Mouse (Mus musculus): ENCODE data around the gene Ralgds.

The Ralgds gene

DNA sequence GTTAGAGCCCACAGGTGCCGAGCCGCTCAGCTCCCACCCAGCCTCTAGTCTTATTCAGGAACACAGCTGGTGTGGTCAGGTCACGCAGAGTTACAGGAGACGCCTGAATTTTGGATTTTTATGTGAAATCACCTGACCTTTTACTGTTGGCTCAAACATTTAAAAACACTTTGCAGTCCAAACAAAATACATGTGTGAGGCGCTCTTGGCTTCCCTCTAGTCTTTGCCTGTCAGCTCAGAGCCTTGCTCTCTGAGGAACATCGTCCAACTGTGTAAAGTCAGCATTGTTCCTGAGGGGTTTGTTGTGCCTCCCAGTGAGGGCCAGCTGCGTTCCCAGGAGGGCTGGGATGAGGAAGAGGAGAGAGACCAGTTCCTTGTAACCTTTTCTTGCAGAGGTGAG is 17.4 kb downstream of the Ralgds start:
- in situ Hi-C loops (cut with MboI, MseI): no loop called here

DNA sequence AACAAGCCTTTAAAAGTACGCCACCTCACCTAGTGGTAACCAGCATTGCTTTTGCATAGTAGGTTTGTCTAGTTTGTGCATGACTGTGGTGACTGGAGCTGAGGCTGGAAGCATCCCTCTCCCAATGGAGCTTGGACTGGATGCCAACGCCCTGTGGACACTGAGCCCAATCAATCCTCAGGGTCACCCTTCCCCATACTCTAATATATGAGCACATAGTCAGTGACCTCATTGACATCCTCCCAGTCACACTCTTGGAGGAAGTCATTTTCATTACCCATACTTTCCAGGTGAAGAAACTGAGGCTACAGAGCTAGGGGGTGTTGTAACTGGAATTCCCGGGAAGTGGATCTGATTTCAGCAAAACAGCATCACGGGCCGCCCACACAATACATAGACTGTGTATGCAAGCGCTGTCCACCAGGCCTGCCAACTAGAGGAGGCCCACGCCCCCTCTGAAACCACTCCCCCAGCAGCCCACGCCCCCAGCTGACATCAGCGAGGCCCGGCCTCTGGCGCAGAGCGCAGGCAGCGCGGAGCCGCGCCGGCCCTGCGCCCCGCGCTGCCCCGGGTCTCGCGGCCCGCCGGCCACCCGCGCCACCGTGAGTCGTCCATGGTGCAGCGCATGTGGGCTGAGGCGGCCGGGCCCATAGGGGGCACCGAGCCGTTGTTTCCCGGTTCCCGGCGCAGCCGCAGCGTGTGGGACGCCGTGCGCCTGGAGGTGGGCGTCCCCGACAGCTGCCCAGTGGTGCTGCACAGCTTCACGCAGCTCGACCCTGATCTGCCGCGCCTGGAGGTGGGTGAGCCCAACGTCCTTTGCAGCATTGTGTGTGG is 20.2 kb downstream of the Ralgds start:
- in situ Hi-C loops (cut with MboI, MseI): no loop called here

- in situ Hi-C loops (cut with MboI, MseI): no loop called here
Measured at GRCm38 (mm10) chr2:28533901-28534435, 21.0 kb downstream of the Ralgds start.

GRCm38 (mm10) chr2:28534436-28535262 is 21.7 kb downstream of the Ralgds start:
- in situ Hi-C loops (cut with MboI, MseI): no loop called here

GRCm38 (mm10) chr2:28535263-28535540 is 22.3 kb downstream of the Ralgds start:
- in situ Hi-C loops (cut with MboI, MseI): no loop called here

DNA sequence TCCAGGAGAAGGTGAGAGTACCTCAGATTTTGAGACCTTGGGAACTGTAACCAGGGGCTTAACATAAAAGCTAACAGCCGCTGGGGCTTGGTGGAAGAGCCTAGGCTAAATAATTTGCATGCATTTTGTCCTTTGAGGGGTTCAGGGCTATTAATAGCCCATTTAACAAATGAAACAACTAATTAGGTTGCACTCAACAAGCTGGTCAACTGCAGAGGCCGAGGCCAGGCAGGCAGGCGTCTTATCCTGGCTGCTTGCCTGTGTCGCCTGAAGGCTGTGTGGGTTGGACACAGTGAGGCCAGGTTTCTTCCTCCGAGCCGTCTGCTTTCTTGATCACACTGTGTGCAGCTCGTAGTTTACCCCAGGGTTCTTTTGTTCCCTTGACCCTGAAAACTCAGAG is 22.7 kb downstream of the Ralgds start:
- in situ Hi-C loops (cut with MboI, MseI): no loop called here

DNA sequence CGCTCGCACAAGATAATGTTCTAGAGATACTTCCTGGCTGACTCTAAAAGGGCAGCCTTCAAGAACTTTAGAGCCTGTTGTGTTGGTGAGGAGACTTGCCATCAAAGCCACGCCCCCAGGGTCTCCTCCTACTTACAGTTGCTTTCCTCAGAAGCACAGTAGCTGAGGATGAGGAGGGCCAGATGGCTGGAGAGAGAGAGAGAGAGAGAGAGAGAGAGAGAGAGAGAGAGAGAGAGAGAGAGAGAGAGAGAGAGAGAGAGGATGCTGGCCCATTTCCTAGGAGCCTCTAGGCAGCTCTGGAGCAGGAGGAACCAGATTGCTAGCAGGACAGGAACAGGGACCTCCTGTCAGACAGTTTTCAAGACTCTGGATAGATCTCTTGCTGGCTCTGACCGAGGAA is 23.2 kb downstream of the Ralgds start:
- in situ Hi-C loops (cut with MboI, MseI): no loop called here

DNA sequence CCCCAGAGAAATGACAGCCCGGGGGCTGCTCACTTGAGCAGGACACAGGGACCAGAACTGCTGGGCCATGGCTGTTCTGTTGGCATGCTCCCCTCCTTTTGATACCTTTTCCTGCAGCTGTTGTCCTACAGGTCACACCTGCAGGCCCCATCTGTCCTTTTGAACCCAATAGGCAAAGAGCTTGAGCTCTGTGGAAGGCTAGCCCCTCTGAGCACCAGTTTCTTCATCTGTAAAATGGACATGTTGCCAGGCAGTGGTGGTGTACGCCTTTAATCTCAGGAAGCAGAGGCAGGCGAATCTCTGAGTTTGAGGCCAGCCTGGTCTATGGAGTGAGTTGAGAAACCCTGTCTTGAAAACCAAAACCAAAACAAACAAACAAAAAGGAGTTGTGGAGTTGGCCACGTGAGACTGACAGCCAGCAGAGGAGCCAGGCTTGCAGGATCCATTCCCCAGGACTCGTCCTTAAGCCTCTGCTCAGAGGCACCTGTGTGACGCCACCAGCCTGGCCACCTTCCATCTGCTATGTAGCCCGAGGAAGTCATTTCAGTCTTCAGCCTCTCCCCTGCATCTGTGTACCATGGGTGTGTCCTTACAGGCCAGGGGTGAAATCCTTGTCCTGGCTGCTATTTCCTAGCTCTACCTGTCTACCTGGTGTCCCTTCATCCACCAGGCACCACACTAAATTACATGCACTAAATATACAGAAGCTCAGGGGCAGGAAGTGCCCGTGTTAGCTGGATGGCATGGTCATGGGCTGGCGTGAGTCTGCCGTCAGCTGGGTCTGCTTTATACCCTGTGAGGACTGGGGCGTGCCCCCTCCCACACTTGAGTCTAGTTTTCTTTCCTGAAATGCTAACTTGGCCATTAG is 24.1 kb downstream of the Ralgds start:
- in situ Hi-C loops (cut with MboI, MseI): no loop called here

GRCm38 (mm10) chr2:28537634-28537920 is 24.7 kb downstream of the Ralgds start:
- in situ Hi-C loops (cut with MboI, MseI): no loop called here

- in situ Hi-C loops (cut with MboI, MseI): no loop called here
Measured at GRCm38 (mm10) chr2:28537995-28538816, 25.3 kb downstream of the Ralgds start.

- in situ Hi-C loops (cut with MboI, MseI): no loop called here
Measured at GRCm38 (mm10) chr2:28538817-28539128, 25.8 kb downstream of the Ralgds start.

- in situ Hi-C loops (cut with MboI, MseI): no loop called here
Measured at GRCm38 (mm10) chr2:28539206-28539605, 26.3 kb downstream of the Ralgds start.

DNA sequence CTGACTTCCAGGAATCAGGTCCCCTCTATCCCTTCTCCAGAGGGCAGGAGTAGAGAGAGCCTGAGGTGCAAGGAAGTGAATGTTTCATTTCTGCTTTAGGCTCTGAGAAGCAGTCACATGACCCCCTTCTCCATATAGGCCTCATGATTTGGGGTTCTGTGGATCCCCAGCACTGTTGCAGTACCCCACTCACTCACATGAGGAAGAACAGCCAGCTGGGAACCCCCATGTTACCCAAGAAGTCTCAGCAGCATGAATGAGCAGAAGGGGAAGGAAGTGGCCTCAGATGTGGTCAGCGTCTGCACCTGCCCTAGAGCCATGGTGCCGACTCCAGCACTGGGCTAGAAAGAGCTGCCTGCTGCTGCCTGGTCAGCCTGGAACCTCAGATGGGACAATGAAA is 27.0 kb downstream of the Ralgds start:
- in situ Hi-C loops (cut with MboI, MseI): no loop called here

DNA sequence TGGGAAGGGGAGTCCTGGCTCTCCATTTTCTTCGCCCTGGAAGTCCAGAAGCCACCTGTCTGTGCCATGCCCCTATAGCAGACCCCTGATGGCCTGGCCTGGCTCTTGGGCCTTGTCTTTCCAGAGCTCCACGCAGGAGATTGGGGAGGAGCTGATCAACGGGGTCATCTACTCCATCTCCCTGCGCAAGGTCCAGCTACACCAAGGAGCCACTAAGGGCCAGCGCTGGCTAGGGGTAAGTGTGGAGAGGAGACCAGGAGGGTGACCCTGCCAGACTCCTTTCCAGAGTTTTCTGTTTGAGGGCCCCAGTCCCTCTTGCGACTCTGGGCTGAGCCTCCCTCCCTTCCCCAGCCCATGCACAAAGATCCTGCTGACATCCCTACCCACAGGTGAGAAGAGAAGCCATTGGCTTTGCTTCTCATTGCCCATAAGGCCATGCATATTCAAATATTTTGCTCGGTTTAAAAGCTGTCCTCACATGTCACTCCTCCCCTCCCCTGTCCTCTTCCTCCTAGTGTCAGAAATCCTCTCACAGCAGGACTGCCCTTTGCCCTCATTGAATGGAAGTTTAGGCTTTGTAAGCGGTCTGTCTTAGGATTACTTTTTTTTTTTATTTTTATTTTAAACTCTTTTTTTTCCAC is 27.8 kb downstream of the Ralgds start:
- in situ Hi-C loops (cut with MboI, MseI): no loop called here

- in situ Hi-C loops (cut with MboI, MseI): no loop called here
Measured at GRCm38 (mm10) chr2:28543894-28544293, 31.0 kb downstream of the Ralgds start.

GRCm38 (mm10) chr2:28545976-28546375 is 33.1 kb downstream of the Ralgds start:
- in situ Hi-C loops (cut with MboI, MseI): loop anchor here (5.0 kb wide), 1 partner anchor 34 kb away; the partner anchor contains the start of gene Ralgds

- in situ Hi-C loops (cut with MboI, MseI): loop anchor here (5.0 kb wide), 1 partner anchor 34 kb away; the partner anchor contains the start of gene Ralgds
Measured at GRCm38 (mm10) chr2:28546560-28546959, 33.6 kb downstream of the Ralgds start.

DNA sequence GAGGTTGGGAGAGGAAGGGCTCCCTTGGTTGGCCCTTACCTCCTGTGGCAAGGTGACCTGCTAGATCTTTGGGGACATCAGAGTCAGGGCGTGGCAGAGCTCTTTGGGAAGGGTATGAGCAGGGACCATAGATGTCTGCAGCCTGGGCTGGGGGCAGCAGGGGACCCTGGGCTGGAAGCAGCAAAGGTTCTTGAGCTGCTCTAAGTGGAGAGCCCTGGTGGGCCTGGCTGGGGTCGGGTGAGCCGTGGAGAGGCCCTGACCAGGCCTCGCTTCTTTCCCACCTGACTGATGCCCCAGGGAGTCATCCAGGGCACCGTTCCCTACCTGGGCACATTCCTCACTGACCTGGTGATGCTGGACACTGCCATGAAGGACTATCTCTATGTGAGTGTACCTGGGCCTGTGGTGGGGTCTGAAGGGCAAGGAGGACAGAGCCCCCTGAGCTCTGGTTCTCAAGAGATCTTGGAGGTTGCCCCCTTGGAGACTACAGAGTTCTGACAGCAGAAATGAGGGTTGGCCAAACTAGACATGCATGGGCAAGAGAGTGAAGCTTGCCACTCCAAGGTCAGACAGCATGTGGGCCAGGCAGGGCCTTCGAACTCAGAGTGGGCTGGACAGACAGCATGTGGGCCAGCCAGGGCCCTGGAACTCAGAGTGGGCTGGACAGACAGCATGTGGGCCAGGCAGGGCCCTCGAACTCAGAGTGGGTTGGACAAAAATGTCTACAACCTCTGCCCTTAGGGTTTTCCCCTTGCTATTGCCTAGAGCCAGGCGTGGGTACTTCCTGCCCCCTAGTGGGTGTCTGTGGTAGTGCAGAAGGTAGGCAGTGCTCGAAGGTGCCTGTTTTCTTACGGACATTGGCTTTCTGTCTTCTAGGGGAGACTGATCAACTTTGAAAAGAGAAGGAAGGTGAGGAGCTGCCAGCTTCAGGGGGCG is 34.6 kb downstream of the Ralgds start:
- in situ Hi-C loops (cut with MboI, MseI): loop anchor here (5.0 kb wide), 1 partner anchor 35 kb away; the partner anchor contains the start of gene Ralgds

GRCm38 (mm10) chr2:28549157-28549556 is 36.2 kb downstream of the Ralgds start:
- in situ Hi-C loops (cut with MboI, MseI): loop anchor here (5.0 kb wide), 1 partner anchor 37 kb away; the partner anchor contains the start of gene Ralgds
